ENCODE assay signal across 8 mouse cellular contexts in genomic region chr6:120665816-120666760, GRCm38 (mm10). TPM values are rescaled to one million over a fixed set of nuclear protein-coding genes. Genes with fewer than 3 reads are reported as not detected.
DNase-seq lines count a peak whose midpoint lies in the region; ATAC-seq lines count a peak whose summit lies in the region.

Gene Cecr2 (plus strand): TSS chr6:120666369.

- intact Hi-C loops in left cerebral cortex, postnatal 36 days (cut with DNase I), result loop anchor here (2.0 kb wide), 1 partner anchor 85 kb away; no protein-coding TSS in a partner anchor

- H3K4me1 ChIP-seq in intestine, embryonic 16.5 days (ENCODE audit: control insufficient read depth, insufficient read depth, low read length), result peaks cover 6% of the 10 kb centered on the region
- peaks cover 40% of the 10 kb centered on the region for H3K4me1 ChIP-seq in midbrain, embryonic 10.5 days

- peak within 1 kb of the TSS; percentile 98 for H3K4me2 ChIP-seq in intestine, embryonic 16.5 days (ENCODE audit: low read depth, low read length)

- H3K36me3 ChIP-seq in intestine, embryonic 16.5 days (ENCODE audit: control insufficient read depth, insufficient read depth, low read length), result no peaks in the 10 kb centered on the region
- no peaks in the 10 kb centered on the region for H3K36me3 ChIP-seq in midbrain, embryonic 10.5 days

- H3K9me3 ChIP-seq in intestine, embryonic 16.5 days (ENCODE audit: control insufficient read depth, low read length), result no peaks in the 10 kb centered on the region
- H3K9me3 ChIP-seq in midbrain, embryonic 10.5 days (replicated peaks), result no peaks in the 10 kb centered on the region

- DNase-seq in adrenal gland, adult 8-10 months, result peak; percentile 69
- peak; percentile 91 for DNase-seq in embryo, embryonic 10.5 days (ENCODE audit: low spot score)
- DNase-seq in gastrocnemius, postnatal 25 days, result peak; percentile 67
- peak; percentile 55 to 61 for DNase-seq in left cerebral cortex, postnatal 36 days (ENCODE audit: low spot score in 2 of 2)
- DNase-seq in midbrain, embryonic 10.5 days (ENCODE audit: low spot score), result peak; percentile 92
- DNase-seq in skeletal muscle tissue, adult 2 months (ENCODE audit: low read depth, low spot score), result peak; percentile 62
- DNase-seq in adipocyte (ENCODE audit: low spot score), result no peak

- H3K9ac ChIP-seq in intestine, embryonic 16.5 days (ENCODE audit: low read depth, low read length), result peak within 1 kb of the TSS; percentile 75

- peak within 1 kb of the TSS; percentile 75 for H3K4me3 ChIP-seq in intestine, embryonic 16.5 days (ENCODE audit: low read length)
- H3K4me3 ChIP-seq in midbrain, embryonic 10.5 days, result peak within 1 kb of the TSS; percentile 94

- 1% methylated on average over 113 of the region's 127 CpGs for WGBS in intestine, embryonic 16.5 days
- under 1% methylated on average over 116 of the region's 127 CpGs for WGBS in midbrain, embryonic 10.5 days

- H3K27ac ChIP-seq in intestine, embryonic 16.5 days (ENCODE audit: low read length), result peak within 1 kb of the TSS; percentile 82
- H3K27ac ChIP-seq in midbrain, embryonic 10.5 days (replicated peaks), result peak within 1 kb of the TSS; percentile 99

- peaks cover 5% of the 10 kb centered on the region; the same call in 1 of the 2 replicates for H3K27me3 ChIP-seq in intestine, embryonic 16.5 days (replicated peaks; ENCODE audit: control insufficient read depth, insufficient read depth, low read length)
- peaks cover 7% of the 10 kb centered on the region; the same call in 1 of the 2 replicates for H3K27me3 ChIP-seq in midbrain, embryonic 10.5 days (ENCODE audit: low read depth, poor library complexity, severe bottlenecking)

- ATAC-seq in intestine, embryonic 16.5 days, result peak; percentile 85

RNA-seq across cellular contexts. Expression of gene Cecr2, which starts in this region (rescaled TPM):
- 1 to 10 TPM; 5.1 to 6.8 (median 5.7) TPM for total RNA-seq in adrenal gland, adult 8-10 months (2022)
- 10 to 100 TPM in 1 of 2 experiments, 1 to 10 TPM in 1; 8.6 to 11.4 TPM for total RNA-seq in gastrocnemius, postnatal 25 days (2021)
- 0.54 and 0.61 TPM in 2 replicates for polyA plus RNA-seq in intestine, embryonic 16.5 days (2015; fragmentation: Nextera tagmentation; extraction: Ambion mirVana)
- 1 to 10 TPM; 3.7 to 3.9 TPM for total RNA-seq in left cerebral cortex, postnatal 36 days (2021)
- polyA plus RNA-seq in midbrain, embryonic 10.5 days (2016; fragmentation: Nextera tagmentation; extraction: Ambion mirVana), result 13.4 and 14.6 TPM in 2 replicates

Comparison
In these comparisons a context has a peak if more than half of its experiments do, and no peak if none do; other contexts are left out.
1. Peak in ATAC-seq, H3K4me3 ChIP-seq, H3K27ac ChIP-seq, H3K9ac ChIP-seq and H3K4me2 ChIP-seq in intestine, embryonic 16.5 days; RNA of the gene not detected or under 1 TPM.